Mouse (Mus musculus) lung, postnatal 4 days (tissue): Measurements from ENCODE around the gene Smlr1.

Experiments used
- DNase-seq, 2 experiments: peaks; one replicate each; pipeline ENCODE4 v3.0.0; 2021

Gene Smlr1

GRCm38 (mm10) chr10:25535891-25536331 lies at the start of gene Smlr1:
Smlr1 (minus strand) TSS chr10:25536267.
- no peak for DNase-seq

GRCm38 (mm10) chr10:25584899-25585298 lies 48.8 kb upstream of the Smlr1 start:
- DNase-seq = no peak

DNA sequence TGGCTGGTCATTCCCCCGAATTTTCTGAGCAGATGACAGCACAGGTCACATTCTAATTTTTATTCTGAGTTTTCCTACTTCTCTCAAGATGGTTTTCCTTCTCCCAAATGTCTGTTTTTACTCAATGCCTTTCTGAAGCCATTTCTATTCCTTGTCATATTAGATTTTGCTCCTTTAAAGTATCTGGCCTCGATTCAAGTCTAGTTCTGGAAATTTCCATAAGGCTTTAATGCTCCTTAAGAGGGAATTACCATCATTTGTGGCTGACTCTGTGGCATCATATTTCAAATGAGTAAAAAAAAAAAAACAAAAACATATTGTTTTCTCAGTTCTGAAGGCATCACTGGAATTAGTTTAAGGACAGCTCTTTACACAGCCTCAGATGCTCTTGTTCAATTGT lies 44.0 kb upstream of the Smlr1 start:
- DNase-seq = no peak

DNA sequence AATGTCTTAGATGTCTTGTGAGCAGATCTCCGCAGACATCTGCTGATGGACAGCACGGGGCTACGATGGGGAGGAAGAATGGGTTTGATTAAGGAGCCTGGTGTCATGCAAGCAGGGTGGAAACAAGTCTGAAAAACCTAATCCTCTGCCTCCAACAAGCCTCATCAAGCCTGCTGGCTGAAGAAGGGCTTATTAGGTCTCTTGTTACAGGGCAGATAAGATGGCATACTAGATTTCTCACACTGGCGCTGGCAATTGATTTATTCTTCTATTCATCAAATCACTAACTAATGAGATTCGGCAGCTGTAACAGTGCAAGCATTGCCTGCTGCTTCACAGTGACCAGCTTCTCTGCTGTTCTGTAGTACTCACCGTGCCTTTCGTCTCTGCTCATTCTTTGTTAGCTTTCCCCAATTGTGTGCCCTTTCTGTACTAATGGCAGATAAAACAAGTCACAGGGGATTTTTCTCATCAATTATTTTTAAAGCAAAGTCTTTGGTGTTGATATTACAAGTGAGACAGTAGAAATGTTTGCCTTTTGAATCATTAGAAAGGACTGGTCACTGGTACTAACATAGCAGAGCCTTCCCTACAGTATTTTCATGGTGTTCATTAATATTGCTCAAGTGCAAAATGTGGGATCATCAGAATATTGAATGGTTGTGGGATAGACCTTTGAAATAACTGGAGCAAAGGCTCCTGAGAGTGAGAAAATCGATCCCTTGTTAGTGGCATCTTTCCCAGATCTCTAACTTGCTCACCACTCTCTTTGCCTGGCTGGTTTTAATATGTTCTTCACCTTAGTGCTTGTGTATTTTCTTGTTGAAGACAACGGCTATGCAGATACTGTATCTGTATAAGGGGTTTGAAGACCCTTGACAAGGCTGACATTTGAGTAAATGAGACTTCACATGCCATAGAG lies 35.5 kb upstream of the Smlr1 start:
- DNase-seq = no peak

- no peak for DNase-seq
These were observed 16.9 kb upstream of the Smlr1 start for GRCm38 (mm10) chr10:25552936-25553335.

DNA sequence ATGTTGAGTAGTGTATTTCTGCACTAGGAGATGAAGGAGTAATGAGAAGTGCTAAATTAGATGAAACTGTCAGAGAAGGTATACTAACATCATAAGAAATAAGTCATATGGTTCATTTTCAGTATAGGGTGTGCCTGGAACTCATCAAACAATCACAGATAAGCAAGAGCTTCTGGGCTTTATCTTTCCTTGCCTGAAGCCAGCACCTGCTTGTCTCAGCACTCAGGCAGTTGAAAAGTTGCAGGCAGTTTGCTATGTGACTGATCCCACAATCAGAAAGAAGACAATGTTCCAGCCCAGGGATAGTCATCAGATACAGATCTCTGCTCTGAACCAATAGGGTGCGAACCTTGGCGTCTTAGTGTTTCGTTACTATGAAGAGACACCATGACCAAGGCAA lies 5.0 kb upstream of the Smlr1 start:
- no peak for DNase-seq

DNA sequence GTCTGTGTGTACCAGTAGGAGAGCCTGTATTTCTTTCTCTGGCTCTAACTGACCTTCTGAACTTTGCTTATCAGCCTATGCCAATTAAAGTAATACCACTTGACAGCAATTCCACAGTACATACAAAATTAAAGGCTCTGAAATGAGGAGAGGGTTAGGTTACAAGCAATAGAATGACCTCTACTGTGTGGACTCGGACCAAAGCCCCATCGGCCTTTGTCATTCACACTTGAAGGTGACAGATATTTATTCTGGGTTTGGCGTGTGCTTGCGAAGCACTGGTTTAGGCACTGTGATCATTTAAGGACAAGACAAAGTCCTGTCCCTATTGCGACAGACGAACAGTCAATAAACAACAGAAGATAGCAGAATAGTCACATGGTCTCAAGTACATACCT lies 3.7 kb upstream of the Smlr1 start:
- DNase-seq = no peak

- no peak for DNase-seq
These were observed 3.2 kb upstream of the Smlr1 start for GRCm38 (mm10) chr10:25539146-25539770.

DNA sequence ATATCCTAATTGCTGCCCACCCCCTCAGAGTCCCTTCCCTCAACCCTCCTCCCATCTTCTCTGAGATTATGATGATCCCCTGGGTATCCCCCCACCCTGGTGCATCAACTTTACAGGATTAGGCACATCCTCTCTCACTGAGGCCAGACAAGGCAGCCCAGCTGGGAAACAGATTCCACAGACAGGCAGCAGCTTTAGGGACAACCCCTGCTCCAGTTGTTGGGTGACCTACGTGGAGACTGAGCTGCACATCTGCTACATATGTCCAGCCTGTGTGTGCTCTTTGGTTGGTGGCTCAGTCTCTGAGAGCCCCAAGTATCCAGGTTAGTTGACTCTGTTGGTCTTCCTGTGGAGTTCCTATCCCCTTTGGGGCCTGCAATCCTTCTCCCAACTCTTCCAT lies 2.7 kb upstream of the Smlr1 start:
- no peak for DNase-seq

- DNase-seq = no peak
These were observed 554 bp upstream of the Smlr1 start for GRCm38 (mm10) chr10:25536621-25537020.

DNA sequence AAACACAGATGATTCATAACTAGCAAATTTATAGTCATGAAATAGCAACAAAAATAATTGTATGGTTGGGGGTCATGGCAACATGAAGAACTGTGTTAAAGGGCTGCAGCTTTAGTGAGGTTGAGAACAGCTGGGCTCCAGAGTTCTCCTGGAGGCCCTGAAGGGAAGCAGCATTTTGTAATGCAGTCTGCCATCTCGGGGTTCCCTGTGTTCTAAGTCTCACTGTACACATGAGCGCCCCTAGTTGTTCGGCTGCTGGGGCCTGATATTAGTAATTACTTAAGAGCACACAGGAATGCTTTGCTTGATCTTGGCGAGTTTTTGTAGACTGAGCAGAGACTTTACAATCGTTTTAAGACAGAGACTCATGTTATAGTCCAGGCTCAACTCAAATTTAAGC lies 1.6 kb downstream of the Smlr1 start:
- DNase-seq = no peak

GRCm38 (mm10) chr10:25533513-25534246 lies 2.4 kb downstream of the Smlr1 start:
- no peak for DNase-seq

DNA sequence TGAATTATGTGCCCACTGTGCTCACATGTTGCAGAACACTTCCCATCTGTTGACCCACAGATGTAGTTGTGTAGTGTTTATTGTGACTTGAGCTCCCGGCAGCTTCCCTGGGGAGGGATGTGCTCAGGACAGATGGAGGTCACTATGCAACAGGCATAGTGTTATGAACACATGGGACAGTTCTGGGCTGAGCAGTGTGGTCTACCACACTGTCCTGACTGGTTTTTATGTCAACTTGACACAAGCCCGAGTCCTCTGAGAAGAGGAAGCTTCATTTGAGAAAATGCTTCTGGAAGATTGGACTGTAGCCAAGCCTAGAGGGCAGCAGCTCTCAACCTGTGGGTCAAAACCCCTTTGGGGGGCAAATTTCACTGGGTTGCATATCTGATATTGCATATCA lies 3.0 kb downstream of the Smlr1 start:
- DNase-seq = no peak

DNA sequence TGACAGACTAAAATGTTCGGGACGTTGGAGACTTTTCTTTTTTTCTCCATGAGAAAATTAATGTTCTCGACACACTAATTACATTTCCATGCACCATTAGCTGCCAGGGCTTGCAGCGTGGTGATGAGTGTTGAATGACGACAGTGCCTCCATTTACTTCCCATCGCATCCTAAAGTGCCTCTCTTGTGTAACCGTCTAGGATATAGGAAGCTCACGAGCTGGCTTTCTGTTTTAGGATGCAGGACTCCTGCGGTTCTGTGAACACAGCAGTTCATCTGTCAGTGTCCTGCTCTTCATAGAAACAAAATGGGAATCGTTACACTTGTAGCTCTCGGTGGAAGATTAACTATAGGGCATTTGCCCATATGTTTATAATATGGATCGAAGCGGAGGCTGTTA lies 4.7 kb downstream of the Smlr1 start:
- DNase-seq = no peak

GRCm38 (mm10) chr10:25527126-25527525 lies 8.9 kb downstream of the Smlr1 start:
- no peak for DNase-seq

DNA sequence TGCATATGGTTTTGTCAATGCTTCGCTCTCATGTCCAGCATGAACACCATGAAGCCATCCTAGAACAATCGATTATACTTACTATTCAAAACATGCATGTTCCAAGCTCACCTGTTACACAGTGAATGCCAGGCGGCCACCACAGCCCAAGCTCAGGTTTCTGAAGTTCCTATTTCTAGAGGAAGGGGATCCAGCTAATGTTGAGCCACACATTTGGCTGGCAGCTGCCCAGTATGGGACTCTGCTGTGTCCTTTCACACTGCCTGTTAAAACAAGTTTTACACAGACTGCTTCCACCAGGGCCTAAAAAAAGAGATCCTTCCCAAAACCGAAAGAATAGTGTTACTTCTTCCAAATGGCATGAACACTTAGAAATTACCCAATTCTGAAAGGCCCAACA lies 9.4 kb downstream of the Smlr1 start:
- DNase-seq = no peak

DNA sequence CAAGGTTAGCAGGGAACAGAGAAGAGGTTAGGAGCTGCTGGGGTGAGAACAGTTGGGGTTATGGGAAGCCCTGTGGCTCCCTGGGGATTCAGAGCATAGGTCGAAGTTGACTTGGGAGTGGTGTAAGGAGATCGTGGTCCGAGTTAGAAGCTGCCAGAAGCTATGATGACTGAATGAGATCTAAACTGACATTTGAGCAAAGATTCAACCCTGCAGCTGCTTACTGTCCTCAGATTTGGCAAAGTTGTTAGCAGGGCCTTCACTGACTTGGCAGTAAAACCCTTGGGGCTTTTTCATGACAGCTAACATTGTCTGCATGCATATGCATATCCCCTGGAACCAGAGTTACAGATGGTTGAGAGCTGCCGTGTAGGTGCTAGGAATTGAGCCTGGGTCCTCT lies 9.9 kb downstream of the Smlr1 start:
- no peak for DNase-seq

DNA sequence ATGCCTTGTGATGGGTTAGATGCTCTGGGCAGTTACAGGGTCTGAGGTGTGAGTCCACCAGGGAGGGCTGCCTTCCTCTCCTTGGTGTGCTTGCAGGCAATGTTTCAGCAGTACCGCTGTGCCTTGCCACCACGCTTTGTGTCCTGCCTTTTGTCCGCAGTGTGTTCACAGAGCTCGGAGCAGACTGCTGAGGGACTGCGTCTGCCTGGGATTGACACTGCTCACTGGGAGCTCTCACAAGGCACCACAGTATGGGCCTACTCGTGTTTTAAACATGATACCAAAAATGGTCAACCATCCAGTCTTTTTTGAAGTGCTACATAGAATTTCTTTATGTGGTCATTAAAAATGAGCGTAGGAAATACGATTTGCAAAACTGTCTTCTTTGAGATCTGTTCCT lies 12.3 kb downstream of the Smlr1 start:
- no peak for DNase-seq

- no peak for DNase-seq
These were observed 15.6 kb downstream of the Smlr1 start for GRCm38 (mm10) chr10:25520428-25520827.

- DNase-seq = no peak
These were observed 16.1 kb downstream of the Smlr1 start for GRCm38 (mm10) chr10:25519954-25520353.

DNA sequence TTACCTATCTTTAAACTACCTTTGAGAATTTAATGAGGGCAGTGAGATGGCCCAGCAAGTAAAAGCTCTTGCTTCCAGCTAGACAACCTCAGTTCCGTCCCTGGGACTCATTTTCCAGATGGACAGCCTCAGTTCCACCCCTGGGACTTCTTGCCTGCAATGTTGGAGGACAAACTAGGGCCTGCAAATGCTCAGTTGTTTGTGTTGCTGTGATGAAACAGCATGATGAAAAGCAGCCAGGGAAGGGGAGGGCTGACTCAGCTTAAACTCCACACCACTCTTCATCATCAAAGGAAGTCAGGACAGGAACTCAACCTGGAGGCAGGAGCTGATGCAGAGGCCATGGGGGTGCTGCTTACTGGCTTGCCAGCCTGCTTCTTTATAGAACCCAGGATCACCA lies 22.2 kb downstream of the Smlr1 start:
- DNase-seq = no peak

DNA sequence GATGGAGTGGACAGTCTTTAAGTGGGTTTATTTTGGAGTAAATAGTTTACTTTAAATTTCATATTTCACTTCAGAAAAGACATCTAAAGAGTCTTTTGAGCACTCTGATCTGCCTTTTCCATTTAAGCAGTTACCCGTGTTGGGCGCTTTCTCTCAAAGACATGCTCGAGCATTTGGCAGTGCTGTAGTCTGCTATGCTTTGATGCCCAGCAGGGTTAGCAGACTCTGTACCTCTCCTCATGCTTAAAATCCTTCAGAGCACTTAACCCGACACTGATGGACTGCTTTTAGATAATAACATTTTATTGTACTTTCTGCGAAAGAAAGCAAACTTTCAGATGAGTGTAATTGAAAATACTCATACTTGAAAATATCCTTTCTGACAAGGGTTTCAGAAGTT lies 32.8 kb downstream of the Smlr1 start:
- no peak for DNase-seq

DNA sequence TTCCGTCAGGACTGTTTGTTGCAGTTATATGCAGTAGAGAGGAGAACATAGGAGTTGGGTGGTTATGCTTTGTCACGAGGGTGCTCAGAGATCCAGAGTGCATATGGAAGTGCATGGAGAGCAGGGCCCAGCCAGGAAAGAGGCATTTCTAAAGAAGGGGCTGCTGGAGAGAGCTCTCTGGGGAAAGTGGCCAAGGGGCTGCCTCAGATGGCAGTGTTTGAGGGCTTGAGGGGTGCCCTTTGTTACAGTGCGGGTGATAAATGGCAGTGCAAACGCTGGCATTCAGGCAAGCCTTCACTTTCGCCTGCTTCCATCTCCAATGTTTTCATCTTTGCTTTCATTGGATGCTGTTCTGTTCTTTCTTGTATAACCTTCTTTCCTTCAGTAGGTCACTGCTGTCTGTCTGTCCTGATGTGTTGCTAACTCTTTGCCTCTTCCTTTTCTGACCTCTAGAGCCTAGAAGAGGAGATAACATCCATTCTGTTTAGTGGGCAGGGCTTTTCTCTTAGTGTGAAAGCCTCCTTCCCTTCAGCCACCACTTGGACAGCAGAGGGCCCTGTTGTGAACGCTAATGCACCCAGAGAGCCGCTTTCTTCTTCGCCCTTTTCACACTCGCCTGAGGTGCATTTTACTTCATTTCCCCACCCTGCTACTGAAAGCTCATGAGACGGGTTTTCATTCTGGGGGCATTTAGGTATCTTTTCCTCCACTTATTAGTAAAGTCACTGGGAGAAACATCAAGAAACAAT lies 36.6 kb downstream of the Smlr1 start:
- no peak for DNase-seq
